Mouse (Mus musculus): ENCODE results near the gene Onecut1.

The Onecut1 gene

GRCm38 (mm10) chr9:74860461-74860860 is 1.3 kb upstream of the Onecut1 start:
- no peak for DNase-seq (ENCODE audit: low read depth, low spot score)

DNA sequence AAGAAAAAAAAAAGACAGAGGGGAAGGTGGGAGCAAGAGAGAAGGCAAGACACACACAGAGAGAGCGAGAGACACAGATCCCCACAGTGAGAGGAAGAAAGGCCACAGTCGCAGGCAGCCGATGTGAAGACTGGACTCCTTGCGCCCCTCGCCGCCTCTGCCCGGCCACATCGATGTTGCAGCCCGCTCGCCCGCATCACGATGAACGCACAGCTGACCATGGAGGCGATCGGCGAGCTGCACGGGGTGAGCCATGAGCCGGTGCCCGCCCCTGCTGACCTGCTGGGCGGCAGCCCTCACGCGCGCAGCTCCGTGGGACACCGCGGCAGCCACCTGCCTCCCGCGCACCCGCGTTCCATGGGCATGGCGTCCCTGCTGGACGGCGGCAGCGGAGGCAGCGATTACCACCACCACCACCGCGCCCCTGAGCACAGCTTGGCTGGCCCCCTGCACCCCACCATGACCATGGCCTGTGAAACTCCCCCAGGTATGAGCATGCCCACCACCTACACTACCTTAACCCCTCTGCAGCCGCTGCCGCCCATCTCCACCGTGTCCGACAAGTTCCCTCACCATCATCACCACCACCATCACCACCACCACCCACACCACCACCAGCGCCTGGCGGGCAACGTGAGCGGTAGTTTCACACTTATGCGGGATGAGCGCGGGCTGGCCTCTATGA is 517 bp downstream of the Onecut1 start:
- no peak for DNase-seq (ENCODE audit: low read depth, low spot score)

DNA sequence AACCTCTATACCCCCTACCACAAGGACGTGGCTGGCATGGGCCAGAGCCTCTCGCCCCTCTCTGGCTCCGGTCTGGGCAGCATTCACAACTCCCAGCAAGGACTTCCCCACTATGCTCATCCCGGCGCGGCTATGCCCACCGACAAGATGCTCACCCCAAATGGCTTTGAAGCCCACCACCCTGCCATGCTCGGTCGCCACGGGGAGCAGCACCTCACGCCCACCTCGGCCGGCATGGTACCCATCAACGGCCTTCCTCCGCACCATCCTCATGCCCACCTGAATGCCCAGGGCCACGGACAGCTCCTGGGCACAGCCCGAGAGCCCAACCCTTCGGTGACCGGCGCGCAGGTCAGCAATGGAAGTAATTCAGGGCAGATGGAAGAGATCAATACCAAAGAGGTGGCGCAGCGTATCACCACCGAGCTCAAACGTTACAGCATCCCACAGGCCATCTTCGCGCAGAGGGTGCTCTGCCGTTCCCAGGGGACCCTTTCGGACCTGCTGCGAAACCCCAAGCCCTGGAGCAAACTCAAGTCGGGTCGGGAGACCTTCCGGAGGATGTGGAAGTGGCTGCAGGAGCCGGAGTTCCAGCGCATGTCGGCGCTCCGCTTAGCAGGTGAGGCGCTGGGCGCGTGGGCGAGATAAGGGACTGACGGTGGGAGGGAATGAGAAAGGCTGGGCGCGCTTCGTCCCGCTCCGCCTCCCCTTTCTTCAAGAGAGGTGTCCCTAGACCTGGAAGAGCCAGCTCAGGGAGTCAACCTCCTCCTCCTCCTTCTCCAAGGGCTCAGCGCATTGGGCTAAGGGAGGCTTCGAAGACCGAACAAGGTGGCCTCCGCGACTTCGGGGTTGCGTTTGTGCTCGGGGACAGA is 1.3 kb downstream of the Onecut1 start:
- DNase-seq (ENCODE audit: low read depth, low spot score) = peak; percentile 26

DNA sequence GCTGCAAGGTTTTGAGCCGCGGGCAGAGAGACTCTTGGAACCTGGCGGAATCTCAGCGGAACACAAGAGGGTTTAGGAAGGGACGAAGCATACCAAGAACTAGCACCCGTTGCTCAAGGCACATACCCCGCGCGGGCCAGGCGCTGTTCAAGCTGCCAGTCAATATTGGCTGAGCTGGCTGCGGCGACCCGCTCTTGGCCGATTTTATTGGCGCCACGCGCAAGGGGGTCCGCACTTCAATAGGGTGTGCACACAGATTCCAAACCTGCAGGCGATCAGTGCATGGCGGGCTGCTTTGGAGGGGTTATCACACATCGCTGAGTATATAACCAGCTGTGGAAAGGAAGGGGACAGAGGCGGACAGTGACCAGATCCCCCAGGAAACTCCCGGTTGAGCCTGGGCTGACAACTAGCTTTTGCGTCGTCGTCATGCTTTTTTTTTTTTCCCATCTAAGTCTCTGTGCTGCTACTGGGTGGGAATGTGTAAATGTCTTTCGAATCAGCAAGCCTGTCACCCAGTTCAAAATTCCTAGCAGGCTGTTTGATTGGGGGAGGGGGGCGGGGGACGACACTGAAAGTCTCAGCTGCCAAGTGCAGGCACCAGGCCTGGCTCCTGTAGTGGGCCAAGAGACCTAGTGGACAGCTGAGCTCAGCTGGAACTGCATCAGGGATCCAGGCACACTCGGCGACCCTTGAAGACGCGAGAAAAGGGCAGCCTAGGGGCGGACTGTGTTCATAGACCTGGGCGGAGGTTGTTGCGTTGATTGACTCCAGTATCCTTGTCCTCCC is 2.1 kb downstream of the Onecut1 start:
- DNase-seq (ENCODE audit: low read depth, low spot score) = no peak

DNA sequence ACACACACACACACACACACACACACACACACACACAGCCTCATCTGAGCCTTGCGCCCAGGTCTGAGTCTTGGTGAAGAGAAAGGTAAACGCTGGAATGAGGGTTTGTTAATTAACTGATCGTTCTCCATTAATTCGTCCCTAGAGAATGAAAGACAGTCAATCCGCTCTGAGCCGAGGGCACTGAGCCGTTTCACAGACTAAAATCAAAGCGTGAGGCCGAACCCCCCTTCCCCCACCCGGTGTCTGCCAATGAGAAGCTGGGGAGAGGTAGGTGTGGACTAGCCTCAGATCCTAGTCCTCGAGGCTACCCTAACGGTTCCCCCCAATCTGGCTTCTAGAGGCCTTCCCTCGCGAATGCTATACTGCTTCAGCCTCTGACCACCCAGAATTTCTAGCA is 2.8 kb downstream of the Onecut1 start:
- no peak for DNase-seq (ENCODE audit: low read depth, low spot score)

GRCm38 (mm10) chr9:74866596-74867313 is 5.0 kb downstream of the Onecut1 start:
- DNase-seq (ENCODE audit: low read depth, low spot score) = no peak

GRCm38 (mm10) chr9:74867641-74868205 is 6.0 kb downstream of the Onecut1 start:
- peak; percentile 83 for DNase-seq (ENCODE audit: low read depth, low spot score)

DNA sequence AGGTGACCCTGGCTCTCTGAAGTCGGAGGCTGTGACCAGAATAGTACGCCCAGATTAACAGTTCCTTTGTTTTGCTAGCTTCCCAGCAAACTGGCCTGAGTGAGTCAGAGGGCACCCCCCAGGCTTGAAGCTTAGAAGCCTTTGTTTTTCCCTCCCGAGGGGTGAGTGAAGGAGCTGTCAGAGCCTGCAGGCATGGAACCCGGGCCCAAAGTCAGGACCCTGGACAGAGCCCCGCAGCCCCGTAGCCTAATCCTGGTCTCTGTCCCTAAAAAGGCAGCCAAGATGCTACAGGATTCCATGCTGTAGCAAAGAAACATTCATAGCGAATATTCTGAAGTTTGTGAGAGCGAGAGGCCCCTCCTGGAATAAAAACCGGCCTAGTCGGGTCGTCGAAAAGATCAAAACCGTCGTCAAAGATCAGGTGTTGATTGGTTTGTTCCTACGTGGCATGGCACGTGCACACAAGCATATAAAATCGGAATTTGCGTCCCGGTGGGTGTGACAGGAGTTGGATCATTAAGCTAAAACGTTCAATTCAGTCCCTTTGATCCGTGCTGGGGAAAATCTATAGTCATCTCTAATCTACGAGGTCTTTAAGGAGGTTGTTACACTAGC is 6.7 kb downstream of the Onecut1 start:
- no peak for DNase-seq (ENCODE audit: low read depth, low spot score)

DNA sequence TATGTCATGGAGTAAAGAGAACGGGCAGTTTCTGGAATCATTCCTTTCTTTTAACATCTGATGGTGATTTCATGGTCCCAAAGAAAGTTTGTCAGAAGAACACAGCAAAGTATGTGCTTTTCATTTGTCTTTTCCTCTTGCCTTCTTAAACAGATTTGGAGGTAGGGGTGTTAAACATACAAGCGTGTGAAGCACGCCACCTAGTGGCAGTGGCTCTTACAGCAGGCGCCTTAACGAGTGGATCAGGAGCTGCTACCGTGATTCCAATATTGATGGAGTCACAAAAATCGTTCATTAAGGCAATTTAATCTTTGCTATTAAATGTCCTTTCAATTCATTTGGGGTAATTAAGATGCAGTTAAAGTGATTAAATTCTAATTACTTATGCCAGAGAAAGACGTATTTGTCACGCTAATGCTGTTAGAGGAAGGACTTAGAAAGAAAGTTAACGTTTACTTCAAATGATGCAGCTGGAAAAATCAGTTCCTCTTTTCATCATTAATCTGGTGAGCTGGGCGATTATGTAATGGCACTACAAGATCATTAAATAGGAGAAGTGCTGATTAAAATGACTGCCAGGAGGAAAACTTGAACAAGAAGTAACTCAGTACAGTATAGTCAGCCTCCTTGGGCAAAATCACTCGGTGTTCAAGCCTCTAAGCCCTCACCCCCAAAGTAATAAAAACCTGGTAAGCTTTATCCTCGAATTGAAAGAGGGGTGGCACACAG is 9.4 kb downstream of the Onecut1 start:
- DNase-seq (ENCODE audit: low read depth, low spot score) = peak; percentile 82

DNA sequence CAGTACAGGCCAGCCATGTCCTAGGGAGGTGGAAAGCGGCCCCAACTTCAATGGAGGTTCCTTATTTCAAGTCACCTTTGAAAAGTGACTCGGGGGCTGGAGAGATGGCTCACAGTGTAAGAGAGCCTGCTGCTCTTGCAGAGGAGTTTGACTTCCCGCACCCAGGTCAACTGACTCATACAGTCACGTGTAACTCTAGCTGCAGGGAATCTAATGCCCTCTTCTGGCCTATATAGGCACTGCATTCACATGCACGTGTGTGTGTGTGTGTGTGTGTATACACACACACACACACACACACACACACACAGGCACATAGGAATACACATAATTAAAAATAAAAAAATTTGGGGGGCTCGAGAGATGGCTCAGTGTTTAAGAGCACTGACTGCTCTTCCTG is 14.6 kb downstream of the Onecut1 start:
- DNase-seq (ENCODE audit: low read depth, low spot score) = peak; percentile 12

- DNase-seq (ENCODE audit: low read depth, low spot score) = no peak
Measured at GRCm38 (mm10) chr9:74877709-74878108, 16.0 kb downstream of the Onecut1 start.

DNA sequence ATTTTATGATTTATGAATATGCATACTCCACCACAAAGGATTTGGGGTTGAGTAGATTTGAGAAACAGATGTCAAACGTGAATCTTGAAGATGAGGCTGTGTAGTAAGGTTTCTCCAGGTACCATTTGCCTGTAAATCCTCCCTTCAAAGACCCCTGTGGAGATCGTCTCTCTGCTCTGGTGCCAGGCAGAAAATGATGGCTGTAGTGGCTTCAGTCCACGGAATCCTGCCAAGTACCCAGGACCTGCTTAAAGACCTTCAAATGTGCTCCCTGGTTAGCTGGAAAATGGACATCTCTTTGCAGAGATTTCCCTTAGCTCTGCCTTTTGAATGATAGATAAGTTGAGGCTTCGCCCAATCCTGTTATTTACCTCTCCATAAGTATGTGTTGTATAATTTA is 26.1 kb downstream of the Onecut1 start:
- DNase-seq (ENCODE audit: low read depth, low spot score) = no peak

DNA sequence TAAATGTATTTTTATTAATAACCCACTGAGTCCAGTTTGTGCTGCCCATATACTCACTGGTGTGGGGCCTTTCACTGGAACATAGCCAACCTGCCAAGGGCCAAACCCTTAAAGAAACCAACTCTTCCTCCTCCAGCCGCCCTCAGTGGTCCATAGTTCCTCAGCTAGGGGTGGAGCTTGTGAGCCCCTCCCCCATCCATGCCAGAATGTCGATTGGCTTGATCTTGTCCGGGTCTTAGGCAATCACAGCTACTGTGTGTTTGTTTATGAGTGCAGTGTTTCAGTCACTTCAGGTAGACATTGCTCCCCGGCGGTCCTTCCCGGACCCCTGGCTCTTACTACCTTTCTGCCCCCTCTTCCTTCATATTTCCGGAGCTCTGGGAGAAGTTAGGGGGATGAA is 35.0 kb downstream of the Onecut1 start:
- no peak for DNase-seq (ENCODE audit: low read depth, low spot score)

DNA sequence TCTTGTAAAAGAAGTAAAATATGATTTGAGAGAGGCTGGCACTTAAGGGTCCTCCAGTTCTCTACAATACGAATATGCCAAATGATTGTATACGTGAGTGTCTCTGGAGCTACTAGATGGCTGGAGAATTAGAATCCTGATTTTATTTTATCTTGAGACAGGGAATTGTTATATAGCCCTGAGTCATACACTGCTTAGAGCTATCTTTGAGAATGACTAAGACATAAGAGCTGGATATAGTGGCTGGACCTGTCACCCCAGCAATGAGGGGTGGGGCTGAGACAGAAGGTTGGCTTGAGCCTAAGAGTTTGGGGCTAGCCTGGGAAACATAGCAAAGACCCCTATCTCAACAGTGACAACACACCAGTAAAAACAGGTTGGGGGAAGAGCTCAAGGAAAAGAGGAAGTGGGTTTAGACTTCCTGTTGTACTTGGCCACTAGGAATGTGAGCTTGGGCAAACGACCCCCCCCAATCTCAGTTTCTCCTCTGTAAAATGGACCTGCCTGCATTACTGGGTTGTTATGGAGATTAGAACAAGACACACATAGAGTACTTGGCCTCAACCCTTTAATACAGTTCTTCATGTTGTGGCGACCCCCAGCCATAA is 35.8 kb downstream of the Onecut1 start:
- no peak for DNase-seq (ENCODE audit: low read depth, low spot score)

DNA sequence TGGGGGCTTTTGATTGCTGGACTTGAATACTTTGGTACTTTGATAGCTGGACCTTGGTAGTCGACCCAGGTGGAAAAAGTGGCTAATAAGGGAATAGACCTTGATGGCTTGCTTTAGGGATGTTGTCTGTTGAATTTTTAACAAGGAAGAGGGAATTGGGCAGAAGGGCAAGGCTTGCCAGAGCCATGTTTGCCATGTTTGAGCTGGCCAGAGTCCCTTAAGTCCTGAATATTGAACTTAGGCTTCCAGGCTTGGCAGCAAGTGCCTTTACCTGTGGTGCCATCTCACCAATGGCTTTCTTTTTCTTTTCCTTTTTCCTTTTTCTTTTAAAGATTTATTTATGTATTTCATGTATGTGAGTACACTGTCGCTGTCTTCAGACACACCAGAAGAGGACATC is 38.4 kb downstream of the Onecut1 start:
- no peak for DNase-seq (ENCODE audit: low read depth, low spot score)

GRCm38 (mm10) chr9:74904866-74905508 is 43.3 kb downstream of the Onecut1 start:
- DNase-seq (ENCODE audit: low read depth, low spot score) = peak; percentile 85

- DNase-seq (ENCODE audit: low read depth, low spot score) = no peak
Measured at GRCm38 (mm10) chr9:74906951-74907350, 45.2 kb downstream of the Onecut1 start.

- DNase-seq (ENCODE audit: low read depth, low spot score) = peak; percentile 49
Measured at GRCm38 (mm10) chr9:74909245-74909644, 47.5 kb downstream of the Onecut1 start.

DNA sequence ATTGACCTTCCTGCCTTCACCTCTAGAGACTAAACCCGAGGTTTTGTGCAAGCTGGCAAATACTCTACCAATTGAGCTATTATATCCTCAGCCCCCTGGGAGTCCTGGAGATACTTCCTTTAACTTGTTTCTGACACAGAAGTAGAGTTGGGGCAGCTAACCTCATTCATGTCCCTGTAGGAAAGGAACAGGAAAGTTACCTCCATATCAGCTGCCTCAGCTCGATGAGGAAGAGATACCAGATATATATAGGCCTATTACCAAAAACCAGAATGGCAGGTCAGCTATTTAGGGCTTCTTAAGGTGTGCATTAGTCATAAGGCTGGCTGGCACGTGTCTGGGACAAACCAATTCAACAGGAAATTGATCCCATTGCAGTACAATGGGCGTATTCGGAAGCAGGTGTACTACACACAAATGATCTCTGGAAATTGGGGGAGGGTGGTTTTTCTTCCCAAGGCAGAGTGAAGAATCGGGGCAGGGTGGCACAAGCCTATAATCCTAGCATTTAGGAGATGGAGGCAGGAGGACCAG is 48.6 kb downstream of the Onecut1 start:
- DNase-seq (ENCODE audit: low read depth, low spot score) = no peak
